Mouse (Mus musculus): ENCODE measurements at regions not wholly inside any gene's neighbourhood (a gene's known extent, or its start where the extent isn't known, plus 50 kb on each side); places are given as distances from the start of the nearest gene placed in this dataset.

- no peak for DNase-seq (ENCODE audit: low spot score)
These were observed 95.5 kb upstream of the Chl1 start for GRCm38 (mm10) chr6:103414888-103415287.

- no peak for DNase-seq (ENCODE audit: low spot score)
These were observed 89.1 kb upstream of the Chl1 start for GRCm38 (mm10) chr6:103421013-103421933.

DNA sequence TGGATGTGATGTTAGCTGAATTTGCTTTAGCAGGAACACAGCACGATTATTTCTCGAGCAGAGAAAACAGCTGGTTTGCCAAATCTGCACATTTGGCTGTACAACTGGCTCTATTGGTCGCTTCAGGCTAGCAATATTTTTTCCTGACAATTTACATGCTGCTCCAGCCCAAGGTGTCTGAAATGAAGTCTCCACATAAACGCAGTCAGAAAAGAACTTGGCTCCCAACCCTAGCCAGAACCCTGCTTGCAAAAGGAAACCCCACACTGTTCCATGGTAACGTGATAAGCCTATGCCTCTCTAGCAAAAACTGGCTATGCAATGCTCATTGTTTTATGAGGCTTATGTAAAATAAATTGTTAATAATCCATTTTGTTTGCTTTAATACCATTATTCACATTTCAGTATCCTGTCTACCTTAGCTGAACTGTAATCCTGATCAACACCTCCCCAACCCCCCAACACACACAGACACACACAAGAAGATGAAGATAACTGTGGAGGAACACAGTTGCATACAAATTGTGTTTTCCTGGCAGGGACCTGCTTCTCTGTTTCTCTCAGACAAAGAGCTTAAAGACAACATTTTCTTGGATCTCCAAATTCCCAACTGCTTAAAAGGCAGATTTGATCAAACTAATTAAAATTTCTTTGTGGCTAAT lies 79.3 kb upstream of the Chl1 start:
- no peak for DNase-seq (ENCODE audit: low spot score)

DNA sequence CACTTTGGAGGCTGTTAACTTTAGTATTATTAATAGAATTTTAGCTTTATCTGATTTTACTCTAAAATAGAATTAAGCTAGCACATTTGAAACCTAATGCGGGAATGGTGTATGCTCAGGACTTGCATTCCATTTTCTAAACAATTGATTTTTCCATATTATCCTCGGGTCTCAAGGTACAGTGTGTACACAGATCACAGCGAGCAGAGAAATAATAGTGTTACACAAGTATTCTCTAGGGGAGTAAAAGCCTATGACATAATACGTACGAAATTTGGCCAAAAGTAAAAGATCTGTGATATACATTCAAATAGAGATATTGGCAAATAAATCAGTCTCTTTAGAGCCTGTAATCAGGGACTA lies 78.8 kb upstream of the Chl1 start:
- no peak for DNase-seq (ENCODE audit: low spot score)

Measured in urinary bladder, postnatal 25 days (tissue).